16 mouse cellular contexts compared by ENCODE assay signal in the genomic region with DNA sequence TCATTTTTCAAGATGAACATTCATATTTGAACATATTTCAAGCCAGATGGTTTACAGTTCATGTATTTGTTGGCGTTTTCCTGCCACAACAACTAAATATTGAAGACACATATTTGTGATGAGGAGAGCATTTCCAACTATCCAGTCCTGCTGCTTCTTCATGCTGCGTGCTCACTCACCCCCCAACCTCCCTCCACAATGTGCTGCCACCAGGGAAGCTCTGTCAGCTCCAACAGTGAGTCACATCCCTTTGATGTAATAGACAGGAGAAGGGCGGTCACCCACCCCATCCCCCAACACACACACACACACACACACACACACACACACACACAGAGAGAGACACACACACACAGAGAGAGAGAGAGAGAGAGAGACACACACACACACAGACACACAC. TPM values are rescaled to one million over a fixed set of nuclear protein-coding genes. Genes with fewer than 3 reads are reported as not detected.
DNase-seq lines count a peak whose midpoint lies in the region; ATAC-seq lines count a peak whose summit lies in the region.
"Had no signal": no experiment of that assay in that cellular context is flagged by ENCODE, and none has a peak within 500 bp of the region (broad histone marks: within the 10 kb centered on the region; RNA-seq: fewer than 3 reads in every experiment).

No protein-coding gene starts in this region.

- no peaks in the 10 kb centered on the region for H3K36me3 ChIP-seq in kidney, embryonic 15.5 days
- no peaks in the 10 kb centered on the region for H3K36me3 ChIP-seq in hindbrain, embryonic 14.5 days (replicated peaks; ENCODE audit: control insufficient read depth, insufficient read depth)
- H3K36me3 ChIP-seq: heart, embryonic 12.5 days; hindbrain, embryonic 10.5 days; liver, embryonic 13.5 days had no signal

- H3K4me2 ChIP-seq in kidney, embryonic 15.5 days = no peak overlapping the region
- H3K4me2 ChIP-seq in hindbrain, embryonic 14.5 days (replicated peaks) = no peak overlapping the region
- H3K4me2 ChIP-seq: heart, embryonic 12.5 days; liver, embryonic 13.5 days had no signal

- no peak for ATAC-seq in kidney, embryonic 15.5 days (replicated peaks; ENCODE audit: low FRiP score)
- ATAC-seq in hindbrain, embryonic 14.5 days (ENCODE audit: low FRiP score) = no peak
- ATAC-seq: CD4-positive, CD25-positive, alpha-beta regulatory T cell, adult 4 months; intestine, postnatal 0 days had no signal

- no peaks in the 10 kb centered on the region for H3K4me1 ChIP-seq in kidney, embryonic 15.5 days
- H3K4me1 ChIP-seq in hindbrain, embryonic 14.5 days (replicated peaks; ENCODE audit: control insufficient read depth, insufficient read depth, low read length) = no peaks in the 10 kb centered on the region
- H3K4me1 ChIP-seq: heart, embryonic 12.5 days; hindbrain, embryonic 10.5 days; liver, embryonic 13.5 days had no signal

- no peak overlapping the region for H3K4me3 ChIP-seq in kidney, embryonic 15.5 days (replicated peaks)
- H3K4me3 ChIP-seq in hindbrain, embryonic 14.5 days (replicated peaks; ENCODE audit: low read length) = no peak overlapping the region
- H3K4me3 ChIP-seq: heart, embryonic 12.5 days; hindbrain, embryonic 10.5 days; liver, embryonic 13.5 days had no signal

- H3K27me3 ChIP-seq in kidney, embryonic 15.5 days = no peaks in the 10 kb centered on the region
- no peaks in the 10 kb centered on the region for H3K27me3 ChIP-seq in hindbrain, embryonic 14.5 days (ENCODE audit: control insufficient read depth, insufficient read depth, low read length)
- H3K27me3 ChIP-seq: heart, embryonic 12.5 days; liver, embryonic 13.5 days had no signal

- no peak overlapping the region for H3K27ac ChIP-seq in kidney, embryonic 15.5 days
- H3K27ac ChIP-seq in hindbrain, embryonic 14.5 days = no peak overlapping the region
- H3K27ac ChIP-seq: hindbrain, embryonic 10.5 days; liver, embryonic 13.5 days had no signal

- peak; percentile 18 for DNase-seq in kidney, postnatal 10 days
- DNase-seq in Muller cell, postnatal 12 days (ENCODE audit: inconsistent ontology term) = peak; percentile 62
- DNase-seq in adrenal gland, postnatal 14 days = peak; percentile 69
- DNase-seq in layer of hippocampus, postnatal 14 days (ENCODE audit: low spot score in 2 of 2) = peak; percentile 17 to 40
- DNase-seq in cerebellum, adult 11-12 months = no peak
- no peak for DNase-seq in hindbrain, embryonic 14.5 days (ENCODE audit: low spot score)
- DNase-seq: liver, embryonic 13.5 days; thymus, postnatal 14 days had no signal

- no peaks in the 10 kb centered on the region for H3K9me3 ChIP-seq in kidney, embryonic 15.5 days (replicated peaks)
- H3K9me3 ChIP-seq in hindbrain, embryonic 14.5 days (ENCODE audit: control insufficient read depth, low read length) = no peaks in the 10 kb centered on the region
- H3K9me3 ChIP-seq: heart, embryonic 12.5 days; hindbrain, embryonic 10.5 days; liver, embryonic 13.5 days had no signal

- WGBS in kidney, embryonic 15.5 days = 73% methylated on average over 3 of the region's 3 CpGs
- WGBS in hindbrain, embryonic 14.5 days = 56% methylated on average over 3 of the region's 3 CpGs

- no peak overlapping the region for H3K9ac ChIP-seq in kidney, embryonic 15.5 days
- H3K9ac ChIP-seq in hindbrain, embryonic 14.5 days = no peak overlapping the region
- H3K9ac ChIP-seq: heart, embryonic 12.5 days; liver, embryonic 13.5 days had no signal

RNA-seq across cellular contexts. Expression of a gene that starts 6.3 kb away (rescaled TPM):
- 0.09 TPM in 1 of 2 replicates, not detected in the other for polyA plus RNA-seq in kidney, embryonic 15.5 days (2015; fragmentation: Nextera tagmentation; extraction: Ambion mirVana)
- not detected in 2 replicates for total RNA-seq in adrenal gland, postnatal 14 days (2021)
- total RNA-seq in layer of hippocampus, postnatal 14 days (2021) = not detected
- polyA plus RNA-seq in hindbrain, embryonic 14.5 days (2014; fragmentation: Nextera tagmentation; extraction: Ambion mirVana) = not detected in 2 replicates
- total RNA-seq: gastrocnemius, adult 8-10 months; left cerebral cortex, adult 8-10 months; megakaryocyte, adult 5-6 weeks had no signal
- polyA plus RNA-seq: CD4-positive, CD25-positive, alpha-beta regulatory T cell, adult 4 months; heart, embryonic 12.5 days; hindbrain, embryonic 10.5 days; intestine, postnatal 0 days; liver, embryonic 13.5 days had no signal

Comparison
In these comparisons a context has a peak if more than half of its experiments do, and no peak if none do; other contexts are left out.
1. DNase-seq: peak in kidney, postnatal 10 days (single experiment), Muller cell, postnatal 12 days (single experiment), adrenal gland, postnatal 14 days (single experiment) and layer of hippocampus, postnatal 14 days (2 of 2); none in cerebellum, adult 11-12 months (single experiment) and hindbrain, embryonic 14.5 days (single experiment).